Mouse (Mus musculus): Measurements from ENCODE around the gene Lpxn.
A peak's percentile ranks its signal among the peaks of the same experiment; 100 is the strongest.

The Lpxn gene

GRCm38 (mm10) chr19:12804237-12804636, 8.2 kb downstream of the Lpxn start:
- DNase-seq (ENCODE audit: low read depth, low spot score), result no peak

- DNase-seq (ENCODE audit: low read depth, low spot score), result peak; percentile 50
These were observed 9.7 kb downstream of the Lpxn start for GRCm38 (mm10) chr19:12805730-12806129.

GRCm38 (mm10) chr19:12806214-12806613, 10.2 kb downstream of the Lpxn start:
- peak; percentile 66 for DNase-seq (ENCODE audit: low read depth, low spot score)

GRCm38 (mm10) chr19:12812644-12813364, 16.8 kb downstream of the Lpxn start:
- DNase-seq (ENCODE audit: low read depth, low spot score), result no peak

- DNase-seq (ENCODE audit: low read depth, low spot score), result no peak
These were observed 17.9 kb downstream of the Lpxn start for GRCm38 (mm10) chr19:12813883-12814282.

DNA sequence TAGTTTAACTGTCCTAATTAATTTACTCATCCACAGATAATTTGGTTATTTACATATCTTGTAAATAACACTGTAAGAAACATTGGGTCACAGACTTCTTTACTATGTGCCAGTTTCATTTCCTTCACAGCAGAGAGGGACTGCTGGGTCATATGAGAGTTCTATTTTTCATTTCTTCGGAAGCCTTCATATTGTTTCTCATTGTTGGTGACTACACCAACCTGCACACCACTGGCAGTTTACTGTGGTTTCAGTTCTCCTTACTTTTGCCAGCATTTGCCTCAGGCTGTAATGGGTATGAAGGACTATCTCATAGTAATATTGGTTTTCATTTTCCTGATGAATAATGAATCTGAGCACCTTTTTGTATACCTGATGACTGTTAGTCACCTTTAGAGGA, 22.5 kb downstream of the Lpxn start:
- DNase-seq (ENCODE audit: low read depth, low spot score), result no peak

- peak; percentile 61 for DNase-seq (ENCODE audit: low read depth, low spot score)
These were observed 24.4 kb downstream of the Lpxn start for GRCm38 (mm10) chr19:12820383-12820782.

GRCm38 (mm10) chr19:12824549-12824948, 28.6 kb downstream of the Lpxn start:
- peak; percentile 31 for DNase-seq (ENCODE audit: low read depth, low spot score)

DNA sequence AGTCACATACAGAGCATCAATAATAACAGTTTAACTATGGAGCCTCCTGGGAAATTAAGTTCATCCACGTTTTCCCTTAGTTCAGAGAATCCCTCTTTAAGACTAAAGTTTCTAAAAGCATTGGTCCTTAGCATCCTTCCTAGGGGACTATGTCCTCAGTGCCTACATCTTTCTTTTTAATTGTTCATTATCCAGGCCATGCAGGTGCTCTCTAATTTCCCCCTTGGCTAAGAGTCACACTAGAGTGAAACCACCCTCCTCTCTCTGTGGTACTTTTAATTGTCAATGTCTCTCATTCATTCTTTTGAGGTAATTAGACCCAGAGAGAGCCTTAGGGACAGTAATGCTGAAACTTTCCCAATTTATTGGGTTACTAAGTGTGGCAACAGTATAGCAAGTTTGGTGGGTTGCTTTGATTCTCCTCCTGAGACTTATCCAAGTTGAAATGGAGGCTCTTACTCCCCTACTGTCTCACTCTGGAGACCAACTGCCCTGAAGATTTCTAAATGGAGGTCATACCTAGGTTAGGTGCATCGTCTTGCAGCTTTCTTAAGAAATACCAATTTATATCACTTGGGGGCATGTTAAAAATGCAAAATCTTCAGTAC, 34.9 kb downstream of the Lpxn start:
- no peak for DNase-seq (ENCODE audit: low read depth, low spot score)

- no peak for DNase-seq (ENCODE audit: low read depth, low spot score)
These were observed 35.6 kb downstream of the Lpxn start for GRCm38 (mm10) chr19:12831559-12831958.

DNA sequence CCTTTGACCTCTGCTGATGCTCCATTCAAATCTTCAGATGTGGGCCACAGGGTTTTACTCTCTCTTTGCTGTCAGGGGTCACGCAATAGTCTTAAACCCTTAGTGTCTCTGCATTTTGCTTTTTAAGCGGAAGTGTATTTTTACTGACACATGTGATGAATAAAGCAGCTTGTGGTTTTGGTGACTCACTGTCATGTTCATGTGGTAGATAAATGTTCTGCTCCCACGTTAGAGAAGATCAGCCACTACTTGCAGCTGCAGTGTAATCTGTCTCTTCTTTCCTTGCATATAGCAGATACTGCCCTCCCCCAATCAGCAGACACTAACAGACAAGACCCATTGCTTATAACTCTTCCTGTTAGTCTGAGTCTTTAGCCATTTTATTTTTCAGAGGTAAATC, 37.6 kb downstream of the Lpxn start:
- DNase-seq (ENCODE audit: low read depth, low spot score), result peak; percentile 89

DNA sequence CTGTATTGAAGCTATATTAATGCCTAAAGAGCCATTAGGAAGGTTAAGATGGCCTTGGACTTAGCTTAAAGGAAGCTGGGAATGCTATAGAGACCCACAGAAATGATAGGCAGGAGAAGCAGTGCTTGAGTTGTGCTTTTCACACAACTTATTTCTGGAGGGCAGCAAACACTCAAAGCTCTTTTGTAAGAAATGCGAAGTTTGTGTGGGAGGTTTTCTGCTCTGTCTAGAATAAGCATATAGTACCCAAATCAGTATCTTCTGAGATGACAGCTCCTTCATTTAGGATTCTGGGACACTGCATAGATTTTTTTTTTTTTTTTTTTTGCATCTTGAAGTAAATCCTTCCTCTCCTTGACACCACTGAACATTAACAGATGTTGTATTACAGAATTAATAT, 42.5 kb downstream of the Lpxn start:
- no peak for DNase-seq (ENCODE audit: low read depth, low spot score)

DNA sequence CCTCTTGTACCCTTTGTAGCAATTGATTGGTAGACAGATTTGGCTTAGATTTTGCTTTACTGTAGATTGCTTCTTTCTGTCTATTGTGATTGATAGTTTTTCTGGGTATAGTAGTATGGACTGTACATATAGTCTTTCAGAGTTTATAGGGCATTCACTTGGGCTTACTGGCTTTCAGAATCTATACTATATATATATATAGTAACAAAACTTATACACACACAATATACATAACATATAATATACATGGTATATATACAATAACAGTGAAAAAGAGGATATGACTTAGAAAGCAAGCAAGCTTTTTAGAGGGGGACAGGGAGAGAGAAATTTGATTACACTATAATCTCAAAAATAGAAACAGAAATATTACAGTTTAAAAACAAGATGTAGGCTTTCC, 50.4 kb downstream of the Lpxn start, which contains the start of gene Gm5244:
Gm5244 (plus strand) TSS at position 301 of the 400 bp plus-strand sequence.
- no peak for DNase-seq (ENCODE audit: low read depth, low spot score)

DNA sequence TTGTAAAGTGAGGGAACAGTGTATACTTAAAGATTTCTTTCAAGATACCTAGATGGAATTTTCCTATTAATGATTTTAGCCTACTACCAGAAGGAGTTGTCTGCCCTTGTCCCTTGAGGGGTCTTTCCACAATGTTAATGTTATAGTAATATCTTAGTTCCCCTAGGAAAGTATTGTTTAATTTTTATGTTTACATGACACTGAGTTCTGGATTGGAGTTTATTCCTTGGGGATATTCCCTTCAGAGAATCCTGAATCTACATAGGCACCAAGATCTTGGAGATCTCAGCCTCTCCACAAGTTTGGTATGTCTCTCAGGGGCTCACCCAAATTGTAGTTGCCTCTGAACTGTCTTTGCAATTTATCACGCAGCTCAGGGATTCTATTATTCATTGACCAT, 61.0 kb downstream of the Lpxn start, which contains the start of gene Olfr1444:
Olfr1444 (plus strand) TSS at position 301 of the 400 bp plus-strand sequence.
- DNase-seq (ENCODE audit: low read depth, low spot score), result no peak

Measured in CD4-positive helper T cell, adult 2 months (primary cell).